Mouse (Mus musculus) liver, postnatal 0 days (tissue): ENCODE measurements around the gene Tepp. TPM values are rescaled to one million over a fixed set of nuclear protein-coding genes. Genes with fewer than 3 reads are reported as not detected.

Experiments used
- ATAC-seq: fragments of 200-750 bp; cut with Nextera tagmentation; 2 replicates; pipeline ENCODE4 v1.8.0; 2017; ENCODE audit warnings: mild to moderate bottlenecking, moderate library complexity
- DNase-seq: peaks from one replicate; pipeline ENCODE4 v3.0.0-alpha.2; 2016
- H3K27ac ChIP-seq: fragments of 300-500 bp; sonication (generic); 2 replicates; pipeline ENCODE4 v1.5.1; 2014; ENCODE audit warnings: antibody characterized with exemption, moderate library complexity, mild to moderate bottlenecking, low read depth
- H3K27me3 ChIP-seq: fragments of 300-500 bp; sonication (generic); 2 replicates; pipeline ENCODE4 v1.6.1; 2014; ENCODE audit warnings: low read length, control low read depth, mixed read lengths; ENCODE audit not compliant: insufficient read depth
- H3K36me3 ChIP-seq: fragments of 300-500 bp; sonication (generic); replicated peaks from 2 replicates; pipeline ENCODE4 v1.6.1; 2014; ENCODE audit warnings: mild to moderate bottlenecking, control low read depth, low read length, moderate library complexity, mixed read lengths; ENCODE audit not compliant: insufficient read depth
- H3K4me1 ChIP-seq: fragments of 300-500 bp; sonication (generic); 2 replicates; pipeline ENCODE4 v1.6.1; 2014; ENCODE audit warnings: antibody characterized with exemption, mild to moderate bottlenecking, control low read depth; ENCODE audit not compliant: insufficient read depth
- H3K4me2 ChIP-seq: fragments of 300-500 bp; sonication (generic); 2 replicates; pipeline ENCODE4 v1.6.1; 2014; ENCODE audit warnings: low read depth, mild to moderate bottlenecking, low read length, moderate library complexity, mixed read lengths
- H3K4me3 ChIP-seq: fragments of 300-500 bp; sonication (generic); 2 replicates; pipeline ENCODE4 v1.5.1; 2014; ENCODE audit warnings: low read depth, low read length
- H3K9ac ChIP-seq: fragments of 300-500 bp; sonication (generic); replicated peaks from 2 replicates; pipeline ENCODE4 v1.6.1; 2014; ENCODE audit warnings: mild to moderate bottlenecking, moderate library complexity
- H3K9me3 ChIP-seq: fragments of 300-500 bp; sonication (generic); 2 replicates; pipeline ENCODE4 v1.6.1; 2016; ENCODE audit warnings: mild to moderate bottlenecking, control low read depth, low read length, mixed read lengths
- CTCF ChIP-seq: sonication (generic); IDR thresholded peaks from 2 replicates; pipeline ENCODE4 v1.5.1; 2016; ENCODE audit warnings: antibody characterized with exemption, low read depth
- EP300 ChIP-seq: IDR thresholded peaks from 2 replicates; pipeline ENCODE4 v1.6.1; 2016; ENCODE audit warnings: antibody characterized with exemption, low read depth, mild to moderate bottlenecking
- WGBS: fragments of 180-500 bp; shearing (Covaris S2); extraction: QIAGEN DNeasy Blood & Tissue Kit; methylation state at CpG from one replicate; pipeline ENCODE4 v1.1.7; 2014; ENCODE audit not compliant: insufficient replicate concordance; 5-methylcytosine and 5-hydroxymethylcytosine counted together
- polyA plus RNA-seq: library from polyadenylated mRNA; unstranded; fragments of >200 nt; fragmentation: Nextera tagmentation; extraction: Ambion mirVana; gene quantifications from 2 replicates; pipeline ENCODE4 v1.2.1, GENCODE M21; 2015

The Tepp gene
- polyA plus RNA-seq, 1 experiment from 2014 or later = not detected

DNA sequence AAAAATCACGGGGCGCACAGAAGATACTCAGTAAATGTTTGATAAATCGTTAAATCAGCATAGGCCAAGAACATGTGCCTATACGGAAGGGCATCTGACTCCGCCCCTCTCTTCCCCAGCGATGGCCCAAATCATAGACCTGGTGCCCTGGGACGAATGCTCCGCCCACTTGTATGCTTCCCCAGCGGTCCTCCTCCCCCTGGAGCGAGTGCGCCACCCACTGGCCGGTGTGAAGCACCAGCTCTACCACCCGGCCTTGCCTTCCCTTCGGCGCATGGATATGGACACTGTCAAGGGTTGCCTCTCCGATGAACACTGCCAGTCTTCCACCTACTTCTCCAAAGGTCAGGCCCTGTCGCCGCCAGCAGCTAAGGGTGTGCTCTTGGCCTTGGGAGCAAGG lies 2.5 kb downstream of the Tepp start:
- H3K4me1 ChIP-seq = no peaks in the 10 kb centered on the region
- ATAC-seq = no peak
- 62% methylated on average over 18 of the region's 18 CpGs for WGBS
- no peak overlapping the region for H3K27ac ChIP-seq
- H3K36me3 ChIP-seq = no peaks in the 10 kb centered on the region
- no peak overlapping the region for H3K4me3 ChIP-seq
- TF ChIP-seq CTCF = peak; percentile 57
- no peak for TF ChIP-seq EP300
- no peaks in the 10 kb centered on the region for H3K9me3 ChIP-seq
- H3K4me2 ChIP-seq = no peak overlapping the region
- no peak overlapping the region for H3K9ac ChIP-seq
- no peaks in the 10 kb centered on the region for H3K27me3 ChIP-seq
- DNase-seq = peak; percentile 52

DNA sequence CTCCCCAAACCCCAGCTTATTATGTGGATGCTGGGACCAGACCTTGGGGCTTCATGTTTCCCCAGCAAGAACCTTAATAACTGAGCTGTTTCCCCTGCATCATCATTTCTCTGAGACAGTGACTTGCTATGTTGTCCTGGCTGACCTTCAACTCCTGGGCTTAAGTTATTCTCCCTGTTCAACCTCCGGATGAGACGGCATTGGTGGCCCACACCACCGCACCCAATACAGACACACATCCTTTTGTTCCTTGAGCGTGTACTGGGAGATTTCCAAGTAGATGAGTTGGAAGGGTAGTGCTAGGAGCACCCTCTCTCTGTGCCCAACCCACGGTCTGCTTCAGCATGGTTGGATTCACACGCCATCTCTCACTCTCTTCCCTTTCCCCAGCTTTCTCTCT lies 3.5 kb downstream of the Tepp start:
- no peak overlapping the region for H3K4me2 ChIP-seq
- WGBS = 83% methylated on average over 6 of the region's 6 CpGs
- no peak overlapping the region for H3K27ac ChIP-seq
- H3K36me3 ChIP-seq = no peaks in the 10 kb centered on the region
- DNase-seq (no peak), ATAC-seq (no peak)
- TF ChIP-seq CTCF (no peak), EP300 (no peak)
- no peaks in the 10 kb centered on the region for H3K4me1 ChIP-seq
- no peaks in the 10 kb centered on the region for H3K27me3 ChIP-seq
- no peak overlapping the region for H3K4me3 ChIP-seq
- no peaks in the 10 kb centered on the region for H3K9me3 ChIP-seq
- H3K9ac ChIP-seq = no peak overlapping the region

DNA sequence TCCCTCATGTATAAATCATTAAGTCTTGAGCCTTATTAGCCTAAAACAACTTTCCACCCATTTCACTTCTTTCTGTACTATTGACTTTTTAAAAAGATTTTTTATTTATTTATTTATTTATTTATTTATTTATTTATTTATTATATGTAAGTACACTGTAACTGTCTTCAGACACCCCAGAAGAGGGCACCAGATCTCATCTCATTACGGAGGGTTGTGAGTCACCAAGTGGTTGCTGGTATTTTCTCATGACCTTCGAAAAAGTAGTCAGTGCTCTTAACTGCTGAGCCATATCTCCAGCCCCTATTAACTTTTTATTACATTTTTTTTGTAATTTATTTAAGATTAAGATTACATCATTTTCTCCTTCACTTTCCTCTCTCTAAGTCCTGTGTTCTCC lies 4.3 kb downstream of the Tepp start:
- no peak; the same call in 1 of the 2 replicates for TF ChIP-seq CTCF
- TF ChIP-seq EP300 = no peak
- H3K9ac ChIP-seq = no peak overlapping the region
- ATAC-seq (no peak), DNase-seq (no peak)
- no peaks in the 10 kb centered on the region for H3K36me3 ChIP-seq
- no peak overlapping the region for H3K4me2 ChIP-seq
- H3K4me1 ChIP-seq = 0 out of 2 replicates have a peak, but pooled peaks cover under 1% of the 10 kb centered on the region
- no peak overlapping the region for H3K27ac ChIP-seq
- no peak overlapping the region for H3K4me3 ChIP-seq
- 52% methylated on average over 2 of the region's 2 CpGs for WGBS
- H3K9me3 ChIP-seq = no peaks in the 10 kb centered on the region
- H3K27me3 ChIP-seq = no peaks in the 10 kb centered on the region

DNA sequence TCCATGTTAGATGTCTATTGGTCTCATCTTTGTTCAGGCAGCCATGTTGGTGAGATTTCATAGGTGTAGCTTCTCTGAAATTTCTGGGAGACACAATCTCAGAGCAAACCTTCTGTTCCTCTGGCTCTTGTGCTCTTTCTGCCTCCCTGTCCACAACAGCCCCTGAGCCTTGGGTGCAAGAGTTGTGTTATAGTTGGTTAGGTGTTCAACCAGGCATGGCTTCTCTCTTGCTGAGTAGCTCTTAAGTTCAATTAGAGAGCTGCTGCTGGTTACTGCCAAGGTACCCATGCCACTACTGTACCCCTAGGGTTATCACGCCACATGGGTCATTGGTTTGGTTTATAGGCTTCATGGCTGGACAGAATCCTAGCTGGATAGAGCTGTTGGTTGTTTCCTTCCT lies 5.0 kb downstream of the Tepp start:
- H3K4me3 ChIP-seq = no peak overlapping the region
- H3K4me1 ChIP-seq = peaks cover 7% of the 10 kb centered on the region
- no peak overlapping the region for H3K27ac ChIP-seq
- WGBS = 81% methylated on average over 1 of the region's 1 CpGs
- DNase-seq = no peak
- H3K9ac ChIP-seq = no peak overlapping the region
- H3K4me2 ChIP-seq = no peak overlapping the region
- TF ChIP-seq CTCF (no peak), EP300 (no peak)
- H3K27me3 ChIP-seq = no peaks in the 10 kb centered on the region
- ATAC-seq = no peak
- no peaks in the 10 kb centered on the region for H3K36me3 ChIP-seq
- H3K9me3 ChIP-seq = no peaks in the 10 kb centered on the region

DNA sequence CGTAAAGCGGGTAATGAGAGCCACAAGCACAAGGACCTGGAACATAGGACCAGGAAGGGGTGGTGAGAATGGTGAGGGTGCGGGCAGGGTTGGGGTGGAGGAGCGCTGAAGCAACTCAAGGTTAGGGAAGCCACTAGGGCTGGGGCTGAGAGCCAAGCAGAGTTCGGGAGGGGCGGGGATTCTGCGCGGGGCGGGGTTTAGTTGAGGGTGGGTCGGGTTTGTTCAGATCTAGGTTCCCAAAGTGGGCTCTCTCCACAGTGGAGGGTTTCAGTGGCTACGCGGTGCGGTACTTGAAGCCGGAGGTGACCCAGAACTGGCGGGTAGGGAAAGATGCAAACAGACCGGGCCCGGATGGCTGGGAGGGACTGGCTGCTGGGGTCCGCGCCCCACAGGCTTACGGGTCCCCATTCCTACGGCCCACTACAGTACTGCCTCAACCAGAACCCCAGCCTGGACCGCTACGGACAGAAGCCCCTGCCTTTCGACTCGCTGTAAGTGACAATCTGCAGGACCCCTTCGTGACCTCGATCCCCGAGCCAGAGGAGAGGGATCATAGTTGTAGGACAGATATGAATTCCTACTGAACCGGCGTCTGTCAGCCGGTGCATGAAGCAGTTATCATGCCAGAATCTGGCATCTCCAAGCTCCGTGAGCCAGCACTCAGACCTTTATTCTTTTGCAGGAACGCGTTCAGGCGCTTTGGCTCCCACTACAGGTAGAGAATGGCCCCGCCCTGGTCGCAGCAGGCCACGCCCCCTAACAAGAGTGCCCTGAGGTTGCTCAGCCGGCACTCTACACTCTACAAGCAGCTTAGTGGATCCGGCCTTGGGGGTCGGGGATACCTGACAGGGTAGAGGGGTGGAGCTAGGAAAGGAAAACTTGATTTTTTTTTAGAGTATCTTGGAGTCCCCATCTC lies 10.1 kb downstream of the Tepp start:
- no peaks in the 10 kb centered on the region for H3K9me3 ChIP-seq
- no peaks in the 10 kb centered on the region for H3K36me3 ChIP-seq
- no peaks in the 10 kb centered on the region for H3K27me3 ChIP-seq
- peaks cover 12% of the 10 kb centered on the region for H3K4me1 ChIP-seq
- H3K9ac ChIP-seq = peak overlapping the region; percentile 12; the same call in 1 of the 2 replicates
- peak; percentile 76 for DNase-seq
- no peak overlapping the region for H3K27ac ChIP-seq
- WGBS = 3% methylated on average over 40 of the region's 41 CpGs
- TF ChIP-seq EP300 (no peak), CTCF (peak; percentile 48)
- peak overlapping the region; percentile 38 for H3K4me3 ChIP-seq
- peak; percentile 75 for ATAC-seq
- peak overlapping the region; percentile 89 for H3K4me2 ChIP-seq

DNA sequence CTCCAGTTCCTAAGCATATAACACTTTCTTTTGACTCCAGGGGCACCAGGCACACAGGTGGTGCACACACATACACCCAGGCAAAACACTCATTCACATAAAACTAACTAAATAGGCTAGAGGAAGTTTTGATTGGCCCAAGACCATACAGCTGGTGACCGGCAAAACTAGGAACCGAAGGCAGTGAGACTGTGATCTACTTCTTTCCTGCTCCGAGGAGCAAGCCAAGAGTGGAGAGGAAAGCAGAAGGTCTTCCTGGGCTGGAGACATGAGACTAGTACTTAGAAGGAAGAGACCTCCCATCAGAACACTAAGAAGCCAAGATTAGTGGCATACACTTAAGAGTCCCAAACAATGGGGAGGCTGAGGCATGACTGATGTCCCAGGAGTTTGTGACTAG lies 12.8 kb downstream of the Tepp start:
- DNase-seq = no peak
- no peaks in the 10 kb centered on the region for H3K9me3 ChIP-seq
- no peak for ATAC-seq
- WGBS = 66% methylated on average over 3 of the region's 3 CpGs
- no peak for TF ChIP-seq EP300
- no peak for TF ChIP-seq CTCF
- H3K27ac ChIP-seq = no peak overlapping the region
- H3K4me3 ChIP-seq = no peak overlapping the region
- no peak overlapping the region for H3K9ac ChIP-seq
- H3K4me2 ChIP-seq = no peak overlapping the region
- peaks cover 12% of the 10 kb centered on the region for H3K4me1 ChIP-seq
- H3K36me3 ChIP-seq = peaks cover 20% of the 10 kb centered on the region
- no peaks in the 10 kb centered on the region for H3K27me3 ChIP-seq
